In the genomic region with DNA sequence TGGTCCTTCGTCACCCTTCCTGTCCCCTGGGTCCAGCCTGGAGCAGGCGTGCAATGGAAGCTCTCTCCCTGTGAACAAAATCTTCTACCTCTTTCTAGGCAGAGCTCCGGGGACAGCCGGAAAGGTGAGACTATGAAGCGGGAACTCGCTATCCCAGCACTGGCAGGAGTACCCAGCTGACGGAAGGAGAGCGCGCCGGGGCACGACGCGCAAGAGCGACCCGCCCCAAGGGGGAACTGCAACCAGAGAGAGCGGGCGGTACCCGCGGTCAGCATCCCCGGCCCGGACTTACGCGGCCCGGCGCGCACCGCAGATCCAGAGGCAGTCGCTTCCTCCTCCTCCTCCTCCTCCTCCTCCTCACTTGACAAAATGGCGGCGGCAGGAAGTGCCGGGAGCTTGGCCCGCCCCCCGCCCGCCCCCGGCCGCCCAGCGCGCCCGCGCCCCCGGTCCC, we compare ENCODE assay signal across 8 mouse cellular contexts. TPM values are rescaled to one million over a fixed set of nuclear protein-coding genes. Genes with fewer than 3 reads are reported as not detected.
A peak's percentile ranks its signal among the peaks of the same experiment; 100 is the strongest.
DNase-seq lines count a peak whose midpoint lies in the region; ATAC-seq and TF ChIP-seq lines count a peak whose summit lies in the region.

No protein-coding gene starts in this region.

- H3K27me3 ChIP-seq in forebrain, embryonic 14.5 days (replicated peaks; ENCODE audit: control insufficient read depth, insufficient read depth, low read length) = no peaks in the 10 kb centered on the region
- H3K27me3 ChIP-seq in lung, embryonic 16.5 days (ENCODE audit: control insufficient read depth, insufficient read depth, low read depth, low read length) = no peaks in the 10 kb centered on the region
- no peaks in the 10 kb centered on the region for H3K27me3 ChIP-seq in thymus, adult 2 months (ENCODE audit: control insufficient read depth, insufficient read depth, low read length)

- H3K9ac ChIP-seq in ES-E14 (ENCODE audit: insufficient read depth, low read depth, low read length, poor library complexity, severe bottlenecking) = peak overlapping the region; percentile 100
- H3K9ac ChIP-seq in forebrain, embryonic 14.5 days (ENCODE audit: low read length) = peak overlapping the region; percentile 96
- H3K9ac ChIP-seq in lung, embryonic 16.5 days (ENCODE audit: low read length) = peak overlapping the region; percentile 99

- intact Hi-C loops in heart, postnatal 14 days (cut with DNase I) = loop anchor here (2.0 to 5.0 kb wide), 3 partner anchors 37 to 61 kb away; partner anchors contain the start of gene Akap8

- in situ Hi-C loops in ES-E14 (cut with MboI; ENCODE audit: low sequenced_read_pairs in 2 of 2, unreplicated experiment in 2 of 2) = no loop called here

- TF ChIP-seq CTCF in olfactory bulb, adult 2 months (IDR thresholded peaks at IDR 0.05; ENCODE audit: insufficient read depth, low read depth, low read length) = no peak
- peak; percentile 12; the same call in 1 of the 2 replicates for TF ChIP-seq CTCF in thymus, adult 2 months (IDR thresholded peaks at IDR 0.05; ENCODE audit: borderline replicate concordance, control insufficient read depth, extremely low read depth, insufficient read depth, low read length, poor library complexity)

- no peaks in the 10 kb centered on the region for H3K36me3 ChIP-seq in ES-E14 (ENCODE audit: control insufficient read depth, insufficient read depth, low read length, poor library complexity, severe bottlenecking)
- no peaks in the 10 kb centered on the region for H3K36me3 ChIP-seq in forebrain, embryonic 14.5 days (ENCODE audit: control insufficient read depth, insufficient read depth, low read length)
- no peaks in the 10 kb centered on the region for H3K36me3 ChIP-seq in lung, embryonic 16.5 days (ENCODE audit: control insufficient read depth, insufficient read depth, low read length)
- H3K36me3 ChIP-seq in thymus, adult 2 months (ENCODE audit: control insufficient read depth, insufficient read depth, low read length) = no peaks in the 10 kb centered on the region

- no peaks in the 10 kb centered on the region for H3K9me3 ChIP-seq in ES-E14 (ENCODE audit: control insufficient read depth, insufficient read depth, low read depth, low read length)
- no peaks in the 10 kb centered on the region for H3K9me3 ChIP-seq in forebrain, embryonic 14.5 days (replicated peaks; ENCODE audit: control insufficient read depth, low read length)
- no peaks in the 10 kb centered on the region for H3K9me3 ChIP-seq in lung, embryonic 16.5 days (ENCODE audit: control insufficient read depth, low read length)

- DNase-seq in ES-E14 (ENCODE audit: low read depth, low spot score) = peak; percentile 26
- peak; percentile 53 for DNase-seq in c-Kit-positive CD71-positive TER-119-positive erythroid progenitor cells, embryonic 14.5 days (ENCODE audit: low spot score)
- DNase-seq in forebrain, embryonic 14.5 days (ENCODE audit: low spot score) = peak; percentile 68
- peak; percentile 58 to 71 for DNase-seq in heart, postnatal 14 days
- DNase-seq in layer of hippocampus, adult 18-20 months (ENCODE audit: low spot score in 2 of 2) = peak; percentile 29 to 52
- DNase-seq in thymus, adult 2 months = peak; percentile 60

- peak overlapping the region; percentile 98 to 99 for H3K4me3 ChIP-seq in ES-E14 (ENCODE audit: insufficient read depth in 1 of 2, low read depth in 1 of 2, low read length in 2 of 2, poor library complexity in 1 of 2, severe bottlenecking in 1 of 2)
- peak overlapping the region; percentile 92 for H3K4me3 ChIP-seq in forebrain, embryonic 14.5 days (ENCODE audit: low read depth, low read length)
- peak overlapping the region; percentile 97 for H3K4me3 ChIP-seq in lung, embryonic 16.5 days (ENCODE audit: low read length)
- H3K4me3 ChIP-seq in olfactory bulb, adult 2 months (ENCODE audit: insufficient read depth, low read depth, low read length) = peak overlapping the region; percentile 66
- peak overlapping the region; percentile 90 for H3K4me3 ChIP-seq in thymus, adult 2 months (ENCODE audit: control insufficient read depth, insufficient read depth, low read length)

- peak overlapping the region; percentile 99 for H3K27ac ChIP-seq in ES-E14 (ENCODE audit: insufficient read depth, low read depth, low read length, poor library complexity, severe bottlenecking)
- peak overlapping the region; percentile 99 for H3K27ac ChIP-seq in forebrain, embryonic 14.5 days (ENCODE audit: low read depth, low read length)
- peak overlapping the region; percentile 99 for H3K27ac ChIP-seq in lung, embryonic 16.5 days (ENCODE audit: low read length)
- peak overlapping the region; percentile 92 for H3K27ac ChIP-seq in olfactory bulb, adult 2 months (ENCODE audit: insufficient read depth, low read depth, low read length)
- peak overlapping the region; percentile 78 for H3K27ac ChIP-seq in thymus, adult 2 months (ENCODE audit: control insufficient read depth, insufficient read depth, low read length)

- ATAC-seq in forebrain, embryonic 14.5 days = peak; percentile 61
- ATAC-seq in lung, embryonic 16.5 days (ENCODE audit: low read depth) = peak; percentile 80

- peaks cover 7 to 14% of the 10 kb centered on the region in 2 experiments; a peak in 3 of 4 replicates for H3K4me1 ChIP-seq in ES-E14 (ENCODE audit: control insufficient read depth in 2 of 2, insufficient read depth in 2 of 2, low read length in 2 of 2, poor library complexity in 1 of 2)
- H3K4me1 ChIP-seq in forebrain, embryonic 14.5 days (ENCODE audit: control insufficient read depth, insufficient read depth, low read length) = peaks cover 10% of the 10 kb centered on the region; the same call in 1 of the 2 replicates
- peaks cover 16% of the 10 kb centered on the region; the same call in 1 of the 2 replicates for H3K4me1 ChIP-seq in lung, embryonic 16.5 days (replicated peaks; ENCODE audit: control insufficient read depth, insufficient read depth, low read length)
- H3K4me1 ChIP-seq in olfactory bulb, adult 2 months (ENCODE audit: control insufficient read depth, insufficient read depth, low read length) = peaks cover 5% of the 10 kb centered on the region
- H3K4me1 ChIP-seq in thymus, adult 2 months (replicated peaks; ENCODE audit: control insufficient read depth, insufficient read depth, low read length) = peaks cover 14% of the 10 kb centered on the region

- peak overlapping the region; percentile 84 for H3K4me2 ChIP-seq in forebrain, embryonic 14.5 days (ENCODE audit: low read length)
- peak overlapping the region; percentile 76 for H3K4me2 ChIP-seq in lung, embryonic 16.5 days (ENCODE audit: low read depth, low read length)

- WGBS in forebrain, embryonic 14.5 days = under 1% methylated on average over 21 of the region's 41 CpGs
- WGBS in lung, embryonic 16.5 days = 0% methylated on average over 27 of the region's 41 CpGs
- under 1% methylated on average over 38 of the region's 41 CpGs for WGBS in olfactory bulb, adult 2 months
- 2% methylated on average over 40 of the region's 41 CpGs for WGBS in thymus, adult 2 months

- TF ChIP-seq POLR2A in olfactory bulb, adult 2 months (IDR thresholded peaks at IDR 0.05; ENCODE audit: insufficient read depth, low read depth, low read length) = no peak
- peak; percentile 53; the same call in 1 of the 2 replicates for TF ChIP-seq POLR2A in thymus, adult 2 months (IDR thresholded peaks at IDR 0.05; ENCODE audit: control insufficient read depth, extremely low read depth, insufficient read depth, low read length, poor library complexity)

TF ChIP-seq in ES-E14, 5 proteins besides CTCF, POLR2A, EP300 and RAD21:
- peak; percentile 37; the same call in 1 of the 2 replicates for TF ChIP-seq HCFC1 (IDR thresholded peaks at IDR 0.05; ENCODE audit: borderline replicate concordance, insufficient read depth, low read length)
- TF ChIP-seq MAFK (IDR thresholded peaks at IDR 0.05; ENCODE audit: insufficient read depth, low read depth, low read length) = no peak
TF ChIP-seq in ES-E14: peak in this region for 1.

RNA-seq across cellular contexts. Expression of gene Brd4, which starts 0.7 kb away (rescaled TPM):
- total RNA-seq in ES-E14 (2012; rRNA removed) = 51.7 and 54.3 TPM in 2 replicates
- 51.0 and 66.1 TPM in 2 replicates for polyA plus RNA-seq in forebrain, embryonic 14.5 days (2014; fragmentation: Nextera tagmentation; extraction: Ambion mirVana)
- 10 to 100 TPM; 64.0 to 67.4 TPM for total RNA-seq in heart, postnatal 14 days (2021)
- 100 to 1,000 TPM; 109 to 119 TPM for total RNA-seq in layer of hippocampus, adult 18-20 months (2021)
- 70.6 and 83.2 TPM in 2 replicates for polyA plus RNA-seq in lung, embryonic 16.5 days (2015; fragmentation: Nextera tagmentation; extraction: Ambion mirVana)
- polyA plus RNA-seq in olfactory bulb, adult 2 months (2012; ENCODE audit: insufficient read depth, insufficient read length, low replicate concordance, missing spikeins) = not detected in 2 replicates
- 107 and 136 TPM in 2 replicates for polyA plus RNA-seq in thymus, adult 2 months (2012; rRNA removed)

RNA-seq across cellular contexts. Expression of gene Akap8, which starts 37.2 kb away (rescaled TPM):
- 156 and 210 TPM in 2 replicates for total RNA-seq in ES-E14 (2012; rRNA removed)
- 33.9 and 40.1 TPM in 2 replicates for polyA plus RNA-seq in forebrain, embryonic 14.5 days (2014; fragmentation: Nextera tagmentation; extraction: Ambion mirVana)
- total RNA-seq in heart, postnatal 14 days (2021) = 10 to 100 TPM; 50.0 to 62.5 TPM
- total RNA-seq in layer of hippocampus, adult 18-20 months (2021) = 10 to 100 TPM; 79.0 to 84.6 TPM
- 92.9 and 100 TPM in 2 replicates for polyA plus RNA-seq in lung, embryonic 16.5 days (2015; fragmentation: Nextera tagmentation; extraction: Ambion mirVana)
- polyA plus RNA-seq in olfactory bulb, adult 2 months (2012; ENCODE audit: insufficient read depth, insufficient read length, low replicate concordance, missing spikeins) = 141 TPM in 1 of 2 replicates, not detected in the other
- 169 and 177 TPM in 2 replicates for polyA plus RNA-seq in thymus, adult 2 months (2012; rRNA removed)

Comparison
In these comparisons a context has a peak if more than half of its experiments do, and no peak if none do; other contexts are left out.
1. Peak in every context shown above with its lines: DNase-seq, ATAC-seq, H3K4me3 ChIP-seq and H3K27ac ChIP-seq.